8 mouse cellular contexts compared by ENCODE assay signal in the genomic region with DNA sequence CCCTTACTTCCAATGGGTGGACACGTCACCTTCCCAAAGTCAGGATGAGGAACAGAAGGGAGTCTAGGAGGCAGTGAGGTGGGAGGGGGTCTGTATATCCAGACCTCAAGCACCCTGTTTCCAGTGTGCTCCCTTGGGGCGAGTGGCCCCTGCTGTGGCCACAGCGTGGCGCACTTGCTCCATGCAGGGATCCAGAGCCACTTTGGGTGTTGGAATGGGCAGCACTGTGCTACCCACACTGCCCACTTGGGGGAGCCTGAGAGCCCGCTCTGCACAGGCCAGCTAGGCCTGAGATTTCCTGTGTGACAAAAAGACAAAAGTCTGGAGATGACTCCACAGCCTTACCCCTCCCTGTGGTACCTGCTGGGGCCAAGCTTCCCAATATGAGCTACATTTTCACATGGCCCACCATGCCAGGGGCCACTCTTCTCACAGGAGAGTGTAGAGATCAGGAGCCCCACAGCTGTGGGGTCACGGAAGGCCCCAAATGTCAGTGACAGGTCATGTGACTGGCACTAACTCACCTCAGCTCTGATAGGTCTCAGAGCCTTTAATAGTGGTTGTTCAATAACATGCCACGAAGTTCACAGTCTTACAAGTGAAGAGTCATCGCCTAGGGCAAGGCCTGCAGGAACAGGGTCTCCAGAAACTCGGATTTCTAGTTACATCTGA. TPM values are rescaled to one million over a fixed set of nuclear protein-coding genes. Genes with fewer than 3 reads are reported as not detected.
DNase-seq lines count a peak whose midpoint lies in the region; ATAC-seq lines count a peak whose summit lies in the region.

No protein-coding gene starts in this region.

- H3K27me3 ChIP-seq in hindbrain, embryonic 11.5 days (ENCODE audit: control insufficient read depth, insufficient read depth, low read length) = peaks cover 10% of the 10 kb centered on the region; the same call in 1 of the 2 replicates
- H3K27me3 ChIP-seq in lung, embryonic 16.5 days (ENCODE audit: control insufficient read depth, insufficient read depth, low read depth, low read length) = peaks cover 10% of the 10 kb centered on the region; the same call in 1 of the 2 replicates

- H3K4me2 ChIP-seq in hindbrain, embryonic 11.5 days (replicated peaks; ENCODE audit: low read depth, low read length) = no peak overlapping the region; the same call in 1 of the 2 replicates
- H3K4me2 ChIP-seq in lung, embryonic 16.5 days (ENCODE audit: low read depth, low read length) = no peak overlapping the region

- H3K36me3 ChIP-seq in hindbrain, embryonic 11.5 days (ENCODE audit: control insufficient read depth, insufficient read depth, low read length) = no peaks in the 10 kb centered on the region
- H3K36me3 ChIP-seq in lung, embryonic 16.5 days (ENCODE audit: control insufficient read depth, insufficient read depth, low read length) = no peaks in the 10 kb centered on the region

- H3K9me3 ChIP-seq in hindbrain, embryonic 11.5 days (ENCODE audit: control insufficient read depth, low read length) = no peaks in the 10 kb centered on the region
- H3K9me3 ChIP-seq in lung, embryonic 16.5 days (ENCODE audit: control insufficient read depth, low read length) = no peaks in the 10 kb centered on the region

- 34% methylated on average over 9 of the region's 9 CpGs for WGBS in hindbrain, embryonic 11.5 days
- WGBS in lung, embryonic 16.5 days = 34% methylated on average over 9 of the region's 9 CpGs

- no peak overlapping the region for H3K4me3 ChIP-seq in hindbrain, embryonic 11.5 days (ENCODE audit: low read depth, low read length)
- H3K4me3 ChIP-seq in lung, embryonic 16.5 days (ENCODE audit: low read length) = no peak overlapping the region

- peak; percentile 65 for DNase-seq in MEL-GATA-1-ER (ENCODE audit: extremely low read depth, low read depth)
- DNase-seq in cerebellum, adult 8-10 months = peak; percentile 85
- peak; percentile 97 for DNase-seq in hindbrain, embryonic 11.5 days (ENCODE audit: low spot score)
- DNase-seq in layer of hippocampus, adult 9-11 months = peak; percentile 85
- DNase-seq in ovary, postnatal 14 days (ENCODE audit: low spot score) = peak; percentile 93
- DNase-seq in thymus, postnatal 10 days (ENCODE audit: low spot score in 2 of 2) = peak; percentile 79 to 94

- H3K27ac ChIP-seq in hindbrain, embryonic 11.5 days (ENCODE audit: low read depth, low read length) = no peak overlapping the region
- H3K27ac ChIP-seq in lung, embryonic 16.5 days (ENCODE audit: low read length) = no peak overlapping the region

- no peak overlapping the region for H3K9ac ChIP-seq in hindbrain, embryonic 11.5 days (ENCODE audit: low read depth, low read length)
- no peak overlapping the region for H3K9ac ChIP-seq in lung, embryonic 16.5 days (ENCODE audit: low read length)

- no peaks in the 10 kb centered on the region for H3K4me1 ChIP-seq in hindbrain, embryonic 11.5 days (replicated peaks; ENCODE audit: control insufficient read depth, insufficient read depth, low read length)
- no peaks in the 10 kb centered on the region; the same call in 1 of the 2 replicates for H3K4me1 ChIP-seq in lung, embryonic 16.5 days (replicated peaks; ENCODE audit: control insufficient read depth, insufficient read depth, low read length)

- peak; percentile 95 for ATAC-seq in frontal cortex, adult (ENCODE audit: low TSS enrichment)
- ATAC-seq in hindbrain, embryonic 11.5 days (ENCODE audit: low FRiP score) = peak; percentile 82
- ATAC-seq in lung, embryonic 16.5 days (ENCODE audit: low read depth) = peak; percentile 82

RNA-seq across cellular contexts. Expression of a gene that starts 20.1 kb away (rescaled TPM):
- polyA plus RNA-seq in hindbrain, embryonic 11.5 days (2014; fragmentation: Nextera tagmentation; extraction: Ambion mirVana) = 25.8 and 31.9 TPM in 2 replicates
- 29.4 and 31.1 TPM in 2 replicates for polyA plus RNA-seq in lung, embryonic 16.5 days (2015; fragmentation: Nextera tagmentation; extraction: Ambion mirVana)

RNA-seq across cellular contexts. Expression of a gene that starts 27.5 kb away (rescaled TPM):
- 463 and 514 TPM in 2 replicates for polyA plus RNA-seq in hindbrain, embryonic 11.5 days (2014; fragmentation: Nextera tagmentation; extraction: Ambion mirVana)
- 480 and 515 TPM in 2 replicates for polyA plus RNA-seq in lung, embryonic 16.5 days (2015; fragmentation: Nextera tagmentation; extraction: Ambion mirVana)

RNA-seq across cellular contexts. Expression of a gene that starts 30.1 kb away (rescaled TPM):
- not detected in 2 replicates for polyA plus RNA-seq in hindbrain, embryonic 11.5 days (2014; fragmentation: Nextera tagmentation; extraction: Ambion mirVana)
- polyA plus RNA-seq in lung, embryonic 16.5 days (2015; fragmentation: Nextera tagmentation; extraction: Ambion mirVana) = 1.6 TPM in 1 of 2 replicates, not detected in the other

RNA-seq across cellular contexts. Expression of a gene that starts 37.1 kb away (rescaled TPM):
- 0.13 and 0.22 TPM in 2 replicates for polyA plus RNA-seq in hindbrain, embryonic 11.5 days (2014; fragmentation: Nextera tagmentation; extraction: Ambion mirVana)
- polyA plus RNA-seq in lung, embryonic 16.5 days (2015; fragmentation: Nextera tagmentation; extraction: Ambion mirVana) = 0.64 and 0.84 TPM in 2 replicates
